Comparison of ENCODE assay signal across 9 mouse cellular contexts in genomic region chr9:102834414-102834741, GRCm38 (mm10). TPM values are rescaled to one million over a fixed set of nuclear protein-coding genes. Genes with fewer than 3 reads are reported as not detected.
DNase-seq lines count a peak whose midpoint lies in the region; ATAC-seq and TF ChIP-seq lines count a peak whose summit lies in the region.
"Had no signal": no experiment of that assay in that cellular context is flagged by ENCODE, and none has a peak within 500 bp of the region (broad histone marks: within the 10 kb centered on the region; RNA-seq: fewer than 3 reads in every experiment).

No protein-coding gene starts in this region.

- DNase-seq in kidney, adult 2 months: no peak
- no peak for DNase-seq in kidney, postnatal 36 days
- no peak for DNase-seq in midbrain, embryonic 11.5 days (ENCODE audit: low spot score, missing footprints)
- no peak for DNase-seq in embryo, embryonic 11 days
- DNase-seq in right cerebral cortex, postnatal 25 days: no peak

- peaks cover 6% of the 10 kb centered on the region; the same call in 1 of the 2 replicates for H3K4me1 ChIP-seq in kidney, adult 2 months (ENCODE audit: control insufficient read depth, insufficient read depth, low read length)
- H3K4me1 ChIP-seq in brown adipose tissue, adult 24 weeks (ENCODE audit: control insufficient read depth, insufficient read depth, insufficient read length, low read length): peaks cover 5% of the 10 kb centered on the region; the same call in 1 of the 2 replicates
- peaks cover 21% of the 10 kb centered on the region for H3K4me1 ChIP-seq in hindbrain, embryonic 12.5 days
- peaks cover 14% of the 10 kb centered on the region for H3K4me1 ChIP-seq in midbrain, embryonic 11.5 days (ENCODE audit: control insufficient read depth, insufficient read depth, low read length)

- peak overlapping the region; percentile 96; the same call in 1 of the 2 replicates for H3K9ac ChIP-seq in hindbrain, embryonic 12.5 days
- peak overlapping the region; percentile 97 for H3K9ac ChIP-seq in midbrain, embryonic 11.5 days (ENCODE audit: low read length)

- TF ChIP-seq CTCF in kidney, adult 2 months (conservative IDR thresholded peaks at IDR 0.05; ENCODE audit: insufficient read depth, insufficient read length, low read depth, low read length): no peak

- WGBS in kidney, adult 2 months: 13% methylated on average over 10 of the region's 10 CpGs
- 17% methylated on average over 10 of the region's 10 CpGs for WGBS in hindbrain, embryonic 12.5 days
- 21% methylated on average over 10 of the region's 10 CpGs for WGBS in midbrain, embryonic 11.5 days

- H3K27me3 ChIP-seq in kidney, adult 2 months (replicated peaks; ENCODE audit: control insufficient read depth, insufficient read depth, low read length): no peaks in the 10 kb centered on the region
- H3K27me3 ChIP-seq in hindbrain, embryonic 12.5 days: 0 out of 2 replicates have a peak, but pooled peaks cover 4% of the 10 kb centered on the region
- no peaks in the 10 kb centered on the region for H3K27me3 ChIP-seq in midbrain, embryonic 11.5 days (ENCODE audit: control insufficient read depth, insufficient read depth, low read length)

- H3K9me3 ChIP-seq in hindbrain, embryonic 12.5 days (replicated peaks): no peaks in the 10 kb centered on the region
- no peaks in the 10 kb centered on the region for H3K9me3 ChIP-seq in midbrain, embryonic 11.5 days (ENCODE audit: control insufficient read depth, low read length)

- peak; percentile 59 for ATAC-seq in hindbrain, embryonic 12.5 days (ENCODE audit: low FRiP score)
- peak; percentile 67 for ATAC-seq in midbrain, embryonic 11.5 days (ENCODE audit: low FRiP score)
- ATAC-seq in granulocyte monocyte progenitor cell, adult 5-6 weeks (replicated peaks; ENCODE audit: poor library complexity, severe bottlenecking): no peak

- H3K27ac ChIP-seq in kidney, adult 2 months (ENCODE audit: insufficient read depth, low read depth, low read length): peak overlapping the region; percentile 81; the same call in 1 of the 2 replicates
- H3K27ac ChIP-seq in brown adipose tissue, adult 24 weeks (replicated peaks; ENCODE audit: low read depth, low read length): peak overlapping the region; percentile 45
- H3K27ac ChIP-seq in hindbrain, embryonic 12.5 days: peak overlapping the region; percentile 94; the same call in 1 of the 2 replicates
- H3K27ac ChIP-seq in midbrain, embryonic 11.5 days (ENCODE audit: low read depth, low read length): no peak overlapping the region

- H3K36me3 ChIP-seq in kidney, adult 2 months (ENCODE audit: control insufficient read depth, insufficient read depth, low read length): no peaks in the 10 kb centered on the region
- H3K36me3 ChIP-seq in hindbrain, embryonic 12.5 days: no peaks in the 10 kb centered on the region
- no peaks in the 10 kb centered on the region for H3K36me3 ChIP-seq in midbrain, embryonic 11.5 days (ENCODE audit: control insufficient read depth, insufficient read depth, low read length)

- peak overlapping the region; percentile 70 for H3K4me2 ChIP-seq in hindbrain, embryonic 12.5 days (replicated peaks)
- H3K4me2 ChIP-seq in midbrain, embryonic 11.5 days: peak overlapping the region; percentile 49

- no peak for TF ChIP-seq POLR2A in kidney, adult 2 months (IDR thresholded peaks at IDR 0.05; ENCODE audit: low read depth, low read length)

- H3K4me3 ChIP-seq in kidney, adult 2 months (ENCODE audit: insufficient read depth, low read depth, low read length): peak overlapping the region; percentile 85
- peak overlapping the region; percentile 80 for H3K4me3 ChIP-seq in brown adipose tissue, adult 24 weeks (ENCODE audit: insufficient read depth, low read depth, low read length)
- H3K4me3 ChIP-seq in hindbrain, embryonic 12.5 days: peak overlapping the region; percentile 90
- peak overlapping the region; percentile 91 for H3K4me3 ChIP-seq in midbrain, embryonic 11.5 days (ENCODE audit: low read depth, low read length)

RNA-seq across cellular contexts. Expression of gene Ryk, which starts 0.3 kb away (rescaled TPM):
- polyA plus RNA-seq in kidney, adult 2 months (2012; rRNA removed): 41.2 and 42.7 TPM in 2 replicates
- polyA plus RNA-seq in brown adipose tissue, adult 24 weeks (2012; ENCODE audit: insufficient read depth, insufficient read length, missing spikeins): 29.7 and 34.5 TPM in 2 replicates
- 18.2 and 18.3 TPM in 2 replicates for polyA plus RNA-seq in hindbrain, embryonic 12.5 days (2016; fragmentation: Nextera tagmentation; extraction: Ambion mirVana)
- polyA plus RNA-seq in midbrain, embryonic 11.5 days (2014; fragmentation: Nextera tagmentation; extraction: Ambion mirVana): 24.2 and 27.1 TPM in 2 replicates
- total RNA-seq in granulocyte monocyte progenitor cell, adult 5-6 weeks (2014; fragmentation: Nextera tagmentation): 2.9 and 4.4 TPM in 2 replicates
- total RNA-seq in granulocyte monocyte progenitor cell, adult 5-6 weeks (2017): 0.10 and 0.95 TPM in 2 replicates
- total RNA-seq: neutrophil, adult 5-6 weeks had no signal
